Mouse (Mus musculus) myocyte (in vitro differentiated cells): Measurements from ENCODE around the gene Lhfpl3. TPM values are rescaled to one million over a fixed set of nuclear protein-coding genes. Genes with fewer than 3 reads are reported as not detected.

Experiments used
- H3K27me3 ChIP-seq: one replicate; pipeline ENCODE4 v1.6.1; 2011; ENCODE audit not compliant: control insufficient read depth, insufficient read depth, insufficient read length
- H3K36me3 ChIP-seq: one replicate; pipeline ENCODE4 v1.6.1; 2011; ENCODE audit not compliant: control insufficient read depth, insufficient read depth
- H3K4me2 ChIP-seq: one replicate; pipeline ENCODE4 v1.6.1; 2011; ENCODE audit warnings: low read depth, control low read depth
- H3K4me3 ChIP-seq: one replicate; pipeline ENCODE4 v1.5.1; 2011; ENCODE audit warnings: mild to moderate bottlenecking, control low read depth, moderate library complexity
- H3K79me2 ChIP-seq: one replicate; pipeline ENCODE4 v1.6.1; 2011; ENCODE audit not compliant: control insufficient read depth, insufficient read depth
- H3ac ChIP-seq: one replicate; pipeline ENCODE4 v1.6.1; 2011; ENCODE audit not compliant: control insufficient read depth, insufficient read length
- CEBPB ChIP-seq: IDR thresholded peaks from 2 replicates; pipeline ENCODE4 v1.6.1; 2011; ENCODE audit warnings: mild to moderate bottlenecking, moderate library complexity; ENCODE audit not compliant: poor library complexity, insufficient read depth, severe bottlenecking
- E2F4 ChIP-seq: IDR thresholded peaks from one replicate; pipeline ENCODE4 v1.6.1; 2011; ENCODE audit warnings: mild to moderate bottlenecking, control low read depth, moderate library complexity; ENCODE audit not compliant: insufficient read depth
- MAX ChIP-seq: IDR thresholded peaks from one replicate; pipeline ENCODE4 v1.6.1; 2011; ENCODE audit warnings: low read depth, mild to moderate bottlenecking, control low read depth
- MYOD1 ChIP-seq, 3 experiments: IDR thresholded peaks; one replicate each; pipeline ENCODE4 v1.6.1; 2011; ENCODE audit warnings: control low read depth in 2 of 3, low read depth in 2 of 3, mild to moderate bottlenecking in 2 of 3, moderate library complexity in 1 of 3; ENCODE audit not compliant: insufficient read length in 2 of 3, control insufficient read depth in 1 of 3
- MYOG ChIP-seq, 3 experiments: IDR thresholded peaks; one replicate each; pipeline ENCODE4 v1.6.1; 2011; ENCODE audit warnings: control low read depth in 2 of 3, low read depth in 2 of 3, mild to moderate bottlenecking in 2 of 3; ENCODE audit not compliant: insufficient read length in 2 of 3, control insufficient read depth in 1 of 3, insufficient read depth in 1 of 3
- POLR2A ChIP-seq: IDR thresholded peaks from one replicate; pipeline ENCODE4 v1.6.1; 2011; ENCODE audit warnings: low read depth, mild to moderate bottlenecking, control low read depth, moderate library complexity; ENCODE audit not compliant: insufficient read length
- POLR2AphosphoS2 ChIP-seq: IDR thresholded peaks from one replicate; pipeline ENCODE4 v1.6.1; 2011; ENCODE audit warnings: low read depth, control low read depth; ENCODE audit not compliant: insufficient read length
- REST ChIP-seq: IDR thresholded peaks from one replicate; pipeline ENCODE4 v1.6.1; 2011; ENCODE audit warnings: mild to moderate bottlenecking, control low read depth, moderate library complexity; ENCODE audit not compliant: insufficient read depth, insufficient read length
- SRF ChIP-seq: IDR thresholded peaks from one replicate; pipeline ENCODE4 v1.6.1; 2011; ENCODE audit warnings: low read depth; ENCODE audit not compliant: control insufficient read depth, insufficient read length
- TCF3 ChIP-seq: IDR thresholded peaks from one replicate; pipeline ENCODE4 v1.6.1; 2011; ENCODE audit warnings: low read depth, control low read depth; ENCODE audit not compliant: insufficient read length
- USF1 ChIP-seq: IDR thresholded peaks from one replicate; pipeline ENCODE4 v1.6.1; 2011; ENCODE audit warnings: low read depth, mild to moderate bottlenecking, control low read depth, moderate library complexity
- polyA plus RNA-seq: library from polyadenylated mRNA; unstranded; fragments of >200 nt; fragmentation: generic; extraction: Trizol; gene quantifications from one replicate; pipeline ENCODE4 v1.2.1, GENCODE M21; 2012; ENCODE audit warnings: missing spikeins

Gene Lhfpl3
- polyA plus RNA-seq, 1 experiment = 0.01 TPM

- Histone ChIP-seq H3K4me3 (no peak overlapping the region), H3ac (no peak overlapping the region), H3K79me2 (no peaks in the 10 kb centered on the region), H3K27me3 (no peaks in the 10 kb centered on the region), H3K36me3 (no peaks in the 10 kb centered on the region), H3K4me2 (no peak overlapping the region)
- TF ChIP-seq POLR2A = no peak
These were observed 527.5 kb downstream of the Lhfpl3 start for GRCm38 (mm10) chr5:23273309-23273708.

DNA sequence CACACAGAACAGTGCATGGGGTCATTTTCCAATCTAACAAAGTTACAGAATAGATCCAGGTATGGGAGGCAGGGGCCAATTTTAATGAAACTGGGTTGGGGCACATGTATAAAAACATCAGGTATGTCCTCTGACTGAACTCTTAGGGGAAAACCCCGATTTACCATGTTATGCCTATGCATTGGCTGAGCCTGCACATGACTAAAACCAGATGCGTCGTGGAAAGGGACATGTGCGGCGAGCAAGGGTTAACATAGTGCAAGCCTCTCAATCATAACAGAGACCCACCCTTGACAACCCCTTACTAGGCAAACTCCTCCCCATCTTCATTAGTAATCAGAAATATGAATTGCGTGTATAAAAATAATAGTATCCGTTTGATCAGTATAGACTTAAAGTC lies 533.5 kb downstream of the Lhfpl3 start:
- TF ChIP-seq MAX (no peak), POLR2A (no peak)
- Histone ChIP-seq H3ac (no peak overlapping the region), H3K79me2 (no peaks in the 10 kb centered on the region), H3K36me3 (no peaks in the 10 kb centered on the region), H3K4me3 (no peak overlapping the region), H3K4me2 (no peak overlapping the region), H3K27me3 (no peaks in the 10 kb centered on the region)

GRCm38 (mm10) chr5:23284884-23285283 lies 539.0 kb downstream of the Lhfpl3 start:
- Histone ChIP-seq H3K79me2 (no peaks in the 10 kb centered on the region), H3K4me3 (no peak overlapping the region), H3K4me2 (no peak overlapping the region), H3ac (no peak overlapping the region), H3K27me3 (no peaks in the 10 kb centered on the region), H3K36me3 (no peaks in the 10 kb centered on the region)
- no peak for TF ChIP-seq MYOG (IDR thresholded peaks at IDR 0.05; ENCODE audit: control insufficient read depth in 1 of 3, insufficient read depth in 1 of 3, insufficient read length in 2 of 3, low read depth in 2 of 3)
- TF ChIP-seq USF1 = no peak
- TF ChIP-seq TCF3 = no peak
- no peak for TF ChIP-seq MAX
- no peak for TF ChIP-seq SRF
- TF ChIP-seq POLR2AphosphoS2 = no peak
- TF ChIP-seq REST = no peak
- no peak for TF ChIP-seq E2F4
- TF ChIP-seq POLR2A = no peak

GRCm38 (mm10) chr5:23289149-23289548 lies 543.3 kb downstream of the Lhfpl3 start:
- H3K4me2 ChIP-seq = no peak overlapping the region
- H3K4me3 ChIP-seq = no peak overlapping the region
- no peaks in the 10 kb centered on the region for H3K27me3 ChIP-seq
- TF ChIP-seq MAX (no peak), E2F4 (no peak), REST (no peak), MYOD1 (IDR thresholded peaks at IDR 0.05; ENCODE audit: control insufficient read depth in 1 of 3, insufficient read length in 2 of 3, low read depth in 2 of 3) (no peak), USF1 (no peak), CEBPB (no peak), POLR2A (no peak)
- no peaks in the 10 kb centered on the region for H3K36me3 ChIP-seq
- H3K79me2 ChIP-seq = no peaks in the 10 kb centered on the region
- H3ac ChIP-seq = no peak overlapping the region

Other genes starting within 250 kb of the Lhfpl3 start
- gene Orc5, start 195.6 kb upstream of the Lhfpl3 start, polyA plus RNA-seq = 9.5 TPM